Mouse (Mus musculus) limb, embryonic 10.5 days (tissue): ENCODE results near the gene Mmp14. TPM values are rescaled to one million over a fixed set of nuclear protein-coding genes. Genes with fewer than 3 reads are reported as not detected.

Source experiments
- polyA plus RNA-seq: library from polyadenylated mRNA; unstranded; fragments of >200 nt; fragmentation: Nextera tagmentation; extraction: Ambion mirVana; gene quantifications from 2 replicates; pipeline ENCODE4 v1.2.1, GENCODE M21; 2016

Gene Mmp14
- polyA plus RNA-seq, 1 experiment from 2014 or later, result 84.7 TPM

Other genes starting within 250 kb of the Mmp14 start
- 234 and 239 TPM in 2 replicates for gene Dad1, start 177.5 kb upstream of the Mmp14 start, polyA plus RNA-seq
- 32.2 and 37.7 TPM in 2 replicates for gene Abhd4, start 177.4 kb upstream of the Mmp14 start, polyA plus RNA-seq
- not detected in 2 replicates for gene Olfr49, start 146.7 kb upstream of the Mmp14 start, polyA plus RNA-seq
- 60.5 and 63.1 TPM in 2 replicates for gene Oxa1l, start 70.8 kb upstream of the Mmp14 start, polyA plus RNA-seq
- 2.3 and 3.1 TPM in 2 replicates for gene Slc7a7, start 13.8 kb upstream of the Mmp14 start, polyA plus RNA-seq
- 198 and 219 TPM in 2 replicates for gene Mrpl52, start 4.7 kb upstream of the Mmp14 start, polyA plus RNA-seq
- gene Lrp10, start 32.5 kb downstream of the Mmp14 start, polyA plus RNA-seq, result 23.9 and 24.4 TPM in 2 replicates
- gene Rem2, start 44.5 kb downstream of the Mmp14 start, polyA plus RNA-seq, result 3.6 and 5.3 TPM in 2 replicates
- gene Prmt5, start 85.9 kb downstream of the Mmp14 start, polyA plus RNA-seq, result 131 and 156 TPM in 2 replicates
- gene Haus4, start 123.0 kb downstream of the Mmp14 start, polyA plus RNA-seq, result 57.5 and 63.0 TPM in 2 replicates
- 70.1 and 75.3 TPM in 2 replicates for gene Ajuba, start 145.9 kb downstream of the Mmp14 start, polyA plus RNA-seq
- 11.1 and 13.5 TPM in 2 replicates for gene 4931414P19Rik, start 174.4 kb downstream of the Mmp14 start, polyA plus RNA-seq
- 508 and 553 TPM in 2 replicates for gene Psmb5, start 186.4 kb downstream of the Mmp14 start, polyA plus RNA-seq
- gene Psmb11, start 189.8 kb downstream of the Mmp14 start, polyA plus RNA-seq, result 0.13 and 0.14 TPM in 2 replicates
- gene Gm17606, start 209.3 kb downstream of the Mmp14 start, polyA plus RNA-seq, result not detected in 2 replicates
- gene Cdh24, start 209.8 kb downstream of the Mmp14 start, polyA plus RNA-seq, result 7.1 and 8.1 TPM in 2 replicates